Mouse (Mus musculus): ENCODE measurements around the gene Pomc. TPM values are rescaled to one million over a fixed set of nuclear protein-coding genes. Genes with fewer than 3 reads are reported as not detected.
A peak's percentile ranks its signal among the peaks of the same experiment; 100 is the strongest.
"Not testable (repeated sequence)": the region's sequence is repeated elsewhere in the genome, so short reads cannot be mapped to it uniquely, and the experiment has no call there.

The Pomc gene
- polyA plus RNA-seq, 1 experiment from 2014 or later, result 2.7 TPM

GRCm38 (mm10) chr12:3959791-3960543 lies 5.2 kb downstream of the Pomc start:
- ATAC-seq (ENCODE audit: low FRiP score, low TSS enrichment), result peak; percentile 96
- Histone ChIP-seq H3K27ac (ENCODE audit: low read length) (peak overlapping the region; percentile 91), H3K4me1 (ENCODE audit: insufficient read depth, low read length) (peaks cover 12% of the 10 kb centered on the region), H3K9me3 (ENCODE audit: low read length) (no peaks in the 10 kb centered on the region), H3K27me3 (ENCODE audit: insufficient read depth, low read length) (peaks cover 3% of the 10 kb centered on the region), H3K4me3 (ENCODE audit: low read length) (peak overlapping the region; percentile 62), H3K9ac (replicated peaks; ENCODE audit: low read length) (peak overlapping the region; percentile 86), H3K36me3 (ENCODE audit: insufficient read depth, low read length) (no peaks in the 10 kb centered on the region), H3K4me2 (replicated peaks; ENCODE audit: low read depth, low read length) (peak overlapping the region; percentile 91)
- 2% methylated on average over 53 of the region's 53 CpGs for WGBS

GRCm38 (mm10) chr12:3960553-3960952 lies 5.8 kb downstream of the Pomc start:
- Histone ChIP-seq H3K9me3 (ENCODE audit: low read length) (no peaks in the 10 kb centered on the region), H3K36me3 (ENCODE audit: insufficient read depth, low read length) (no peaks in the 10 kb centered on the region), H3K4me1 (ENCODE audit: insufficient read depth, low read length) (peaks cover 12% of the 10 kb centered on the region), H3K4me3 (ENCODE audit: low read length) (peak overlapping the region; percentile 62), H3K27ac (ENCODE audit: low read length) (peak overlapping the region; percentile 91; the same call in 1 of the 2 replicates), H3K27me3 (ENCODE audit: insufficient read depth, low read length) (no peaks in the 10 kb centered on the region), H3K4me2 (replicated peaks; ENCODE audit: low read depth, low read length) (peak overlapping the region; percentile 91), H3K9ac (replicated peaks; ENCODE audit: low read length) (peak overlapping the region; percentile 86)
- WGBS, result 51% methylated on average over 4 of the region's 4 CpGs
- ATAC-seq (ENCODE audit: low FRiP score, low TSS enrichment), result no peak

- Histone ChIP-seq H3K27ac (ENCODE audit: low read length) (no peak overlapping the region), H3K4me2 (replicated peaks; ENCODE audit: low read depth, low read length) (no peak overlapping the region), H3K27me3 (ENCODE audit: insufficient read depth, low read length) (no peaks in the 10 kb centered on the region), H3K4me3 (ENCODE audit: low read length) (no peak overlapping the region), H3K9ac (replicated peaks; ENCODE audit: low read length) (no peak overlapping the region), H3K9me3 (ENCODE audit: low read length) (no peaks in the 10 kb centered on the region), H3K36me3 (ENCODE audit: insufficient read depth, low read length) (no peaks in the 10 kb centered on the region), H3K4me1 (ENCODE audit: insufficient read depth, low read length) (no peaks in the 10 kb centered on the region)
- WGBS, result 90% methylated on average over 4 of the region's 4 CpGs
- ATAC-seq (ENCODE audit: low FRiP score, low TSS enrichment), result no peak
These were observed 12.4 kb downstream of the Pomc start for GRCm38 (mm10) chr12:3967196-3967595.

GRCm38 (mm10) chr12:3968380-3968779 lies 13.6 kb downstream of the Pomc start:
- no peak overlapping the region for H3K9ac ChIP-seq (replicated peaks; ENCODE audit: low read length)
- no peak overlapping the region for H3K4me3 ChIP-seq (ENCODE audit: low read length)
- H3K4me1 ChIP-seq (ENCODE audit: insufficient read depth, low read length), result no peaks in the 10 kb centered on the region
- WGBS, result 71% methylated on average over 9 of the region's 9 CpGs
- H3K27me3 ChIP-seq (ENCODE audit: insufficient read depth, low read length), result no peaks in the 10 kb centered on the region
- no peaks in the 10 kb centered on the region for H3K9me3 ChIP-seq (ENCODE audit: low read length)
- no peak overlapping the region for H3K4me2 ChIP-seq (replicated peaks; ENCODE audit: low read depth, low read length)
- H3K27ac ChIP-seq (ENCODE audit: low read length), result no peak overlapping the region
- no peak for ATAC-seq (ENCODE audit: low FRiP score, low TSS enrichment)
- no peaks in the 10 kb centered on the region for H3K36me3 ChIP-seq (ENCODE audit: insufficient read depth, low read length)

GRCm38 (mm10) chr12:3973169-3973568 lies 18.4 kb downstream of the Pomc start:
- not testable (repeated sequence) for H3K9me3 ChIP-seq (ENCODE audit: low read length); H3K27me3 ChIP-seq (ENCODE audit: insufficient read depth, low read length); H3K9ac ChIP-seq (replicated peaks; ENCODE audit: low read length); H3K4me1 ChIP-seq (ENCODE audit: insufficient read depth, low read length); H3K27ac ChIP-seq (ENCODE audit: low read length); H3K4me2 ChIP-seq (replicated peaks; ENCODE audit: low read depth, low read length); H3K36me3 ChIP-seq (ENCODE audit: insufficient read depth, low read length); ATAC-seq (ENCODE audit: low FRiP score, low TSS enrichment); H3K4me3 ChIP-seq (ENCODE audit: low read length)
- WGBS, result 94% methylated on average over 6 of the region's 6 CpGs

- peak overlapping the region; percentile 59; the same call in 1 of the 2 replicates for H3K27ac ChIP-seq (ENCODE audit: low read length)
- peak overlapping the region; percentile 82 for H3K4me2 ChIP-seq (replicated peaks; ENCODE audit: low read depth, low read length)
- H3K4me3 ChIP-seq (ENCODE audit: low read length), result peak overlapping the region; percentile 55
- H3K4me1 ChIP-seq (ENCODE audit: insufficient read depth, low read length), result peaks cover 16% of the 10 kb centered on the region
- 0 out of 2 replicates have a peak overlapping the region, but pooled peaks have one; percentile 65 for H3K9ac ChIP-seq (replicated peaks; ENCODE audit: low read length)
- 50% methylated on average over 1 of the region's 1 CpGs for WGBS
- H3K36me3 ChIP-seq (ENCODE audit: insufficient read depth, low read length), result no peaks in the 10 kb centered on the region
- ATAC-seq (ENCODE audit: low FRiP score, low TSS enrichment), result peak; percentile 32; the same call in 1 of the 2 replicates
- no peaks in the 10 kb centered on the region for H3K9me3 ChIP-seq (ENCODE audit: low read length)
- no peaks in the 10 kb centered on the region for H3K27me3 ChIP-seq (ENCODE audit: insufficient read depth, low read length)
These were observed 26.2 kb downstream of the Pomc start for GRCm38 (mm10) chr12:3980991-3981349.

- no peaks in the 10 kb centered on the region for H3K27me3 ChIP-seq (ENCODE audit: insufficient read depth, low read length)
- H3K27ac ChIP-seq (ENCODE audit: low read length), result peak overlapping the region; percentile 59; the same call in 1 of the 2 replicates
- no peaks in the 10 kb centered on the region for H3K9me3 ChIP-seq (ENCODE audit: low read length)
- peak overlapping the region; percentile 65 for H3K9ac ChIP-seq (replicated peaks; ENCODE audit: low read length)
- ATAC-seq (ENCODE audit: low FRiP score, low TSS enrichment), result peak; percentile 97
- H3K4me3 ChIP-seq (ENCODE audit: low read length), result peak overlapping the region; percentile 55
- H3K4me1 ChIP-seq (ENCODE audit: insufficient read depth, low read length), result peaks cover 16% of the 10 kb centered on the region
- WGBS, result under 1% methylated on average over 41 of the region's 41 CpGs
- peak overlapping the region; percentile 82 for H3K4me2 ChIP-seq (replicated peaks; ENCODE audit: low read depth, low read length)
- no peaks in the 10 kb centered on the region for H3K36me3 ChIP-seq (ENCODE audit: insufficient read depth, low read length)
These were observed 26.8 kb downstream of the Pomc start for GRCm38 (mm10) chr12:3981350-3982131.

GRCm38 (mm10) chr12:3982257-3982656 lies 27.5 kb downstream of the Pomc start:
- Histone ChIP-seq H3K9ac (replicated peaks; ENCODE audit: low read length) (peak overlapping the region; percentile 65), H3K36me3 (ENCODE audit: insufficient read depth, low read length) (no peaks in the 10 kb centered on the region), H3K27me3 (ENCODE audit: insufficient read depth, low read length) (no peaks in the 10 kb centered on the region), H3K4me2 (replicated peaks; ENCODE audit: low read depth, low read length) (peak overlapping the region; percentile 82), H3K9me3 (ENCODE audit: low read length) (no peaks in the 10 kb centered on the region), H3K4me1 (ENCODE audit: insufficient read depth, low read length) (peaks cover 16% of the 10 kb centered on the region), H3K4me3 (ENCODE audit: low read length) (peak overlapping the region; percentile 55), H3K27ac (ENCODE audit: low read length) (no peak overlapping the region; the same call in 1 of the 2 replicates)
- no peak for ATAC-seq (ENCODE audit: low FRiP score, low TSS enrichment)
- 20% methylated on average over 6 of the region's 6 CpGs for WGBS

- Histone ChIP-seq H3K4me2 (replicated peaks; ENCODE audit: low read depth, low read length) (no peak overlapping the region), H3K9ac (replicated peaks; ENCODE audit: low read length) (no peak overlapping the region), H3K9me3 (ENCODE audit: low read length) (no peaks in the 10 kb centered on the region), H3K27ac (ENCODE audit: low read length) (no peak overlapping the region), H3K4me3 (ENCODE audit: low read length) (no peak overlapping the region), H3K36me3 (ENCODE audit: insufficient read depth, low read length) (no peaks in the 10 kb centered on the region), H3K4me1 (ENCODE audit: insufficient read depth, low read length) (peaks cover 16% of the 10 kb centered on the region), H3K27me3 (ENCODE audit: insufficient read depth, low read length) (no peaks in the 10 kb centered on the region)
- WGBS, result 0% methylated on average over 1 of the region's 1 CpGs
- no peak for ATAC-seq (ENCODE audit: low FRiP score, low TSS enrichment)
These were observed 29.0 kb downstream of the Pomc start for GRCm38 (mm10) chr12:3983736-3984135.

GRCm38 (mm10) chr12:3984446-3984845 lies 29.7 kb downstream of the Pomc start:
- Histone ChIP-seq H3K4me1 (ENCODE audit: insufficient read depth, low read length) (peaks cover 16% of the 10 kb centered on the region), H3K27me3 (ENCODE audit: insufficient read depth, low read length) (no peaks in the 10 kb centered on the region), H3K36me3 (ENCODE audit: insufficient read depth, low read length) (no peaks in the 10 kb centered on the region), H3K27ac (ENCODE audit: low read length) (no peak overlapping the region), H3K9me3 (ENCODE audit: low read length) (no peaks in the 10 kb centered on the region), H3K9ac (replicated peaks; ENCODE audit: low read length) (no peak overlapping the region), H3K4me2 (replicated peaks; ENCODE audit: low read depth, low read length) (no peak overlapping the region), H3K4me3 (ENCODE audit: low read length) (no peak overlapping the region)
- ATAC-seq (ENCODE audit: low FRiP score, low TSS enrichment), result no peak
- WGBS, result 81% methylated on average over 9 of the region's 9 CpGs
